Mouse (Mus musculus): ENCODE measurements around the gene Wwp2.
A peak's percentile ranks its signal among the peaks of the same experiment; 100 is the strongest.

The Wwp2 gene

GRCm38 (mm10) chr8:107510766-107511165, 74.6 kb downstream of the Wwp2 start:
- DNase-seq (ENCODE audit: low spot score in 2 of 2) = no peak

- DNase-seq (ENCODE audit: low spot score in 2 of 2) = no peak
Measured at GRCm38 (mm10) chr8:107513249-107513648, 77.1 kb downstream of the Wwp2 start.

- DNase-seq (ENCODE audit: low spot score in 2 of 2) = peak in 1 of 2 experiments; percentile 12
Measured at GRCm38 (mm10) chr8:107514949-107515721, 79.0 kb downstream of the Wwp2 start.

GRCm38 (mm10) chr8:107518726-107519125, 82.6 kb downstream of the Wwp2 start:
- no peak for DNase-seq (ENCODE audit: low spot score in 2 of 2)

GRCm38 (mm10) chr8:107519860-107520259, 83.7 kb downstream of the Wwp2 start:
- peak in 1 of 2 experiments; percentile 9 for DNase-seq (ENCODE audit: low spot score in 2 of 2)

- DNase-seq (ENCODE audit: low spot score in 2 of 2) = no peak
Measured at GRCm38 (mm10) chr8:107521788-107522554, 85.8 kb downstream of the Wwp2 start.

GRCm38 (mm10) chr8:107522555-107522833, 86.3 kb downstream of the Wwp2 start:
- DNase-seq (ENCODE audit: low spot score in 2 of 2) = no peak

GRCm38 (mm10) chr8:107524535-107524934, 88.4 kb downstream of the Wwp2 start:
- no peak for DNase-seq (ENCODE audit: low spot score in 2 of 2)

- DNase-seq (ENCODE audit: low spot score in 2 of 2) = no peak
Measured at GRCm38 (mm10) chr8:107528786-107529185, 92.6 kb downstream of the Wwp2 start.

GRCm38 (mm10) chr8:107537472-107537871, 101.3 kb downstream of the Wwp2 start:
- no peak for DNase-seq (ENCODE audit: low spot score in 2 of 2)

GRCm38 (mm10) chr8:107540623-107541022, 104.5 kb downstream of the Wwp2 start:
- no peak for DNase-seq (ENCODE audit: low spot score in 2 of 2)

GRCm38 (mm10) chr8:107541369-107541768, 105.2 kb downstream of the Wwp2 start:
- no peak for DNase-seq (ENCODE audit: low spot score in 2 of 2)

- no peak for DNase-seq (ENCODE audit: low spot score in 2 of 2)
Measured at GRCm38 (mm10) chr8:107542151-107542550, 106.0 kb downstream of the Wwp2 start.

- no peak for DNase-seq (ENCODE audit: low spot score in 2 of 2)
Measured at GRCm38 (mm10) chr8:107543714-107544113, 107.5 kb downstream of the Wwp2 start.

GRCm38 (mm10) chr8:107544211-107544610, 108.0 kb downstream of the Wwp2 start:
- no peak for DNase-seq (ENCODE audit: low spot score in 2 of 2)

- DNase-seq (ENCODE audit: low spot score in 2 of 2) = no peak
Measured at GRCm38 (mm10) chr8:107544651-107545174, 108.5 kb downstream of the Wwp2 start.

- no peak for DNase-seq (ENCODE audit: low spot score in 2 of 2)
Measured at GRCm38 (mm10) chr8:107545621-107546152, 109.5 kb downstream of the Wwp2 start.

- DNase-seq (ENCODE audit: low spot score in 2 of 2) = no peak
Measured at GRCm38 (mm10) chr8:107546154-107546553, 110.0 kb downstream of the Wwp2 start.

GRCm38 (mm10) chr8:107546817-107547216, 110.7 kb downstream of the Wwp2 start:
- no peak for DNase-seq (ENCODE audit: low spot score in 2 of 2)

- no peak for DNase-seq (ENCODE audit: low spot score in 2 of 2)
Measured at GRCm38 (mm10) chr8:107552234-107552633, 116.1 kb downstream of the Wwp2 start.

GRCm38 (mm10) chr8:107555231-107555630, 119.1 kb downstream of the Wwp2 start:
- DNase-seq (ENCODE audit: low spot score in 2 of 2) = no peak

- no peak for DNase-seq (ENCODE audit: low spot score in 2 of 2)
Measured at GRCm38 (mm10) chr8:107556511-107556936, 120.4 kb downstream of the Wwp2 start.
